Mouse (Mus musculus): ENCODE measurements at regions not wholly inside any gene's neighbourhood (a gene's known extent, or its start where the extent isn't known, plus 50 kb on each side); places are given as distances from the start of the nearest gene placed in this dataset.

GRCm38 (mm10) chr4:30408525-30408924 is 1555.4 kb upstream of the Map3k7 start:
- Histone ChIP-seq H3K4me3 (replicated peaks; ENCODE audit: low read length) (no peak overlapping the region), H3K4me1 (replicated peaks; ENCODE audit: control insufficient read depth, insufficient read depth, low read length) (no peaks in the 10 kb centered on the region), H3K27me3 (replicated peaks; ENCODE audit: control insufficient read depth, insufficient read depth, low read length) (no peaks in the 10 kb centered on the region), H3K4me2 (ENCODE audit: low read length) (no peak overlapping the region), H3K27ac (ENCODE audit: low read length) (no peak overlapping the region), H3K36me3 (ENCODE audit: control insufficient read depth, insufficient read depth) (no peaks in the 10 kb centered on the region), H3K9ac (replicated peaks; ENCODE audit: low read depth, low read length) (no peak overlapping the region), H3K9me3 (ENCODE audit: control insufficient read depth, low read length) (no peaks in the 10 kb centered on the region)
- ATAC-seq, result no peak
- WGBS, result 63% methylated on average over 2 of the region's 2 CpGs

- Histone ChIP-seq H3K4me2 (ENCODE audit: low read length) (no peak overlapping the region), H3K27me3 (replicated peaks; ENCODE audit: control insufficient read depth, insufficient read depth, low read length) (no peaks in the 10 kb centered on the region), H3K36me3 (ENCODE audit: control insufficient read depth, insufficient read depth) (no peaks in the 10 kb centered on the region), H3K9ac (replicated peaks; ENCODE audit: low read depth, low read length) (no peak overlapping the region), H3K4me1 (replicated peaks; ENCODE audit: control insufficient read depth, insufficient read depth, low read length) (0 out of 2 replicates have a peak, but pooled peaks cover 3% of the 10 kb centered on the region), H3K4me3 (replicated peaks; ENCODE audit: low read length) (no peak overlapping the region), H3K9me3 (ENCODE audit: control insufficient read depth, low read length) (no peaks in the 10 kb centered on the region), H3K27ac (ENCODE audit: low read length) (no peak overlapping the region)
- ATAC-seq, result peak; percentile 78
- 10% methylated on average over 6 of the region's 6 CpGs for WGBS
Measured at GRCm38 (mm10) chr4:30447644-30448043, 1516.3 kb upstream of the Map3k7 start.

GRCm38 (mm10) chr4:30450395-30450794 is 1513.5 kb upstream of the Map3k7 start:
- no peak overlapping the region for H3K4me2 ChIP-seq (ENCODE audit: low read length)
- H3K4me1 ChIP-seq (replicated peaks; ENCODE audit: control insufficient read depth, insufficient read depth, low read length), result 0 out of 2 replicates have a peak, but pooled peaks cover 3% of the 10 kb centered on the region
- no peaks in the 10 kb centered on the region for H3K36me3 ChIP-seq (ENCODE audit: control insufficient read depth, insufficient read depth)
- no peak overlapping the region for H3K4me3 ChIP-seq (replicated peaks; ENCODE audit: low read length)
- ATAC-seq, result 0 out of 2 replicates have a peak, but pooled peaks have one; percentile 49
- no peak overlapping the region for H3K27ac ChIP-seq (ENCODE audit: low read length)
- WGBS, result 60% methylated on average over 1 of the region's 1 CpGs
- no peaks in the 10 kb centered on the region for H3K27me3 ChIP-seq (replicated peaks; ENCODE audit: control insufficient read depth, insufficient read depth, low read length)
- no peaks in the 10 kb centered on the region for H3K9me3 ChIP-seq (ENCODE audit: control insufficient read depth, low read length)
- H3K9ac ChIP-seq (replicated peaks; ENCODE audit: low read depth, low read length), result no peak overlapping the region

GRCm38 (mm10) chr4:30467336-30467933 is 1496.5 kb upstream of the Map3k7 start:
- Histone ChIP-seq H3K27ac (ENCODE audit: low read length) (no peak overlapping the region), H3K4me3 (replicated peaks; ENCODE audit: low read length) (no peak overlapping the region), H3K36me3 (ENCODE audit: control insufficient read depth, insufficient read depth) (no peaks in the 10 kb centered on the region), H3K4me1 (replicated peaks; ENCODE audit: control insufficient read depth, insufficient read depth, low read length) (no peaks in the 10 kb centered on the region), H3K9me3 (ENCODE audit: control insufficient read depth, low read length) (no peaks in the 10 kb centered on the region), H3K9ac (replicated peaks; ENCODE audit: low read depth, low read length) (no peak overlapping the region), H3K4me2 (ENCODE audit: low read length) (no peak overlapping the region), H3K27me3 (replicated peaks; ENCODE audit: control insufficient read depth, insufficient read depth, low read length) (no peaks in the 10 kb centered on the region)
- 86% methylated on average over 4 of the region's 4 CpGs for WGBS
- ATAC-seq, result no peak

GRCm38 (mm10) chr4:30476621-30477020 is 1487.3 kb upstream of the Map3k7 start:
- Histone ChIP-seq H3K27me3 (replicated peaks; ENCODE audit: control insufficient read depth, insufficient read depth, low read length) (no peaks in the 10 kb centered on the region), H3K27ac (ENCODE audit: low read length) (no peak overlapping the region), H3K4me1 (replicated peaks; ENCODE audit: control insufficient read depth, insufficient read depth, low read length) (no peaks in the 10 kb centered on the region), H3K4me3 (replicated peaks; ENCODE audit: low read length) (no peak overlapping the region), H3K9me3 (ENCODE audit: control insufficient read depth, low read length) (no peaks in the 10 kb centered on the region), H3K36me3 (ENCODE audit: control insufficient read depth, insufficient read depth) (no peaks in the 10 kb centered on the region), H3K4me2 (ENCODE audit: low read length) (no peak overlapping the region), H3K9ac (replicated peaks; ENCODE audit: low read depth, low read length) (no peak overlapping the region)
- WGBS, result 12% methylated on average over 1 of the region's 1 CpGs
- no peak for ATAC-seq

GRCm38 (mm10) chr4:30500067-30500670 is 1463.7 kb upstream of the Map3k7 start:
- Histone ChIP-seq H3K9me3 (ENCODE audit: control insufficient read depth, low read length) (no peaks in the 10 kb centered on the region), H3K27me3 (replicated peaks; ENCODE audit: control insufficient read depth, insufficient read depth, low read length) (no peaks in the 10 kb centered on the region), H3K4me2 (ENCODE audit: low read length) (no peak overlapping the region), H3K9ac (replicated peaks; ENCODE audit: low read depth, low read length) (no peak overlapping the region), H3K4me1 (replicated peaks; ENCODE audit: control insufficient read depth, insufficient read depth, low read length) (no peaks in the 10 kb centered on the region), H3K4me3 (replicated peaks; ENCODE audit: low read length) (no peak overlapping the region), H3K27ac (ENCODE audit: low read length) (no peak overlapping the region), H3K36me3 (ENCODE audit: control insufficient read depth, insufficient read depth) (no peaks in the 10 kb centered on the region)
- no peak for ATAC-seq
- 8% methylated on average over 1 of the region's 1 CpGs for WGBS

Data from forebrain, embryonic 16.5 days (tissue).